Mouse (Mus musculus) liver, embryonic 15.5 days (tissue): ENCODE data around the gene Shisa2. TPM values are rescaled to one million over a fixed set of nuclear protein-coding genes. Genes with fewer than 3 reads are reported as not detected.

Experiments used
- ATAC-seq: fragments of 200-750 bp; cut with Nextera tagmentation; 2 replicates; pipeline ENCODE4 v1.8.0; 2017; ENCODE audit warnings: moderate number of reproducible peaks, mild to moderate bottlenecking, moderate library complexity; ENCODE audit not compliant: insufficient read depth
- H3K27ac ChIP-seq: fragments of 300-500 bp; sonication (generic); replicated peaks from 2 replicates; pipeline ENCODE4 v1.5.1; 2015; ENCODE audit warnings: mild to moderate bottlenecking, inconsistent platforms
- H3K27me3 ChIP-seq: fragments of 300-500 bp; sonication (generic); 2 replicates; pipeline ENCODE4 v1.6.1; 2015; ENCODE audit warnings: mild to moderate bottlenecking, inconsistent platforms
- H3K36me3 ChIP-seq: fragments of 300-500 bp; sonication (generic); replicated peaks from 2 replicates; pipeline ENCODE4 v1.6.1; 2015; ENCODE audit warnings: moderate library complexity, mild to moderate bottlenecking, inconsistent platforms
- H3K4me1 ChIP-seq: fragments of 300-500 bp; sonication (generic); replicated peaks from 2 replicates; pipeline ENCODE4 v1.6.1; 2015; ENCODE audit warnings: inconsistent platforms
- H3K4me2 ChIP-seq: fragments of 300-500 bp; sonication (generic); 2 replicates; pipeline ENCODE4 v1.6.1; 2015; ENCODE audit warnings: moderate library complexity, mild to moderate bottlenecking, inconsistent platforms
- H3K4me3 ChIP-seq: fragments of 300-500 bp; sonication (generic); replicated peaks from 2 replicates; pipeline ENCODE4 v1.5.1; 2015; ENCODE audit warnings: mild to moderate bottlenecking, inconsistent platforms
- H3K9ac ChIP-seq: fragments of 300-500 bp; sonication (generic); 2 replicates; pipeline ENCODE4 v1.6.1; 2015; ENCODE audit warnings: moderate library complexity, mild to moderate bottlenecking, inconsistent platforms
- H3K9me3 ChIP-seq: fragments of 300-500 bp; sonication (generic); replicated peaks from 2 replicates; pipeline ENCODE4 v1.6.1; 2016; ENCODE audit warnings: inconsistent platforms
- WGBS: fragments of 180-500 bp; shearing (Covaris S2); methylation state at CpG from one replicate; pipeline ENCODE4 v1.1.7; 2015; ENCODE audit warnings: mixed read lengths; ENCODE audit not compliant: insufficient replicate concordance; 5-methylcytosine and 5-hydroxymethylcytosine counted together
- polyA plus RNA-seq: library from polyadenylated mRNA; unstranded; fragments of >200 nt; fragmentation: Nextera tagmentation; extraction: Ambion mirVana; gene quantifications from 2 replicates; pipeline ENCODE4 v1.2.1, GENCODE M21; 2015

Gene Shisa2
- polyA plus RNA-seq, 1 experiment from 2014 or later = 0.59 TPM

- no peaks in the 10 kb centered on the region for H3K9me3 ChIP-seq
- H3K4me2 ChIP-seq = no peak overlapping the region
- no peaks in the 10 kb centered on the region for H3K36me3 ChIP-seq
- peaks cover 11% of the 10 kb centered on the region; the same call in 1 of the 2 replicates for H3K27me3 ChIP-seq
- no peak overlapping the region for H3K9ac ChIP-seq
- no peak overlapping the region for H3K27ac ChIP-seq
- no peaks in the 10 kb centered on the region for H3K4me1 ChIP-seq
- ATAC-seq = no peak
- 60% methylated on average over 6 of the region's 6 CpGs for WGBS
- no peak overlapping the region for H3K4me3 ChIP-seq
Observed at GRCm38 (mm10) chr14:59632067-59632466, 7.0 kb downstream of the Shisa2 start.

DNA sequence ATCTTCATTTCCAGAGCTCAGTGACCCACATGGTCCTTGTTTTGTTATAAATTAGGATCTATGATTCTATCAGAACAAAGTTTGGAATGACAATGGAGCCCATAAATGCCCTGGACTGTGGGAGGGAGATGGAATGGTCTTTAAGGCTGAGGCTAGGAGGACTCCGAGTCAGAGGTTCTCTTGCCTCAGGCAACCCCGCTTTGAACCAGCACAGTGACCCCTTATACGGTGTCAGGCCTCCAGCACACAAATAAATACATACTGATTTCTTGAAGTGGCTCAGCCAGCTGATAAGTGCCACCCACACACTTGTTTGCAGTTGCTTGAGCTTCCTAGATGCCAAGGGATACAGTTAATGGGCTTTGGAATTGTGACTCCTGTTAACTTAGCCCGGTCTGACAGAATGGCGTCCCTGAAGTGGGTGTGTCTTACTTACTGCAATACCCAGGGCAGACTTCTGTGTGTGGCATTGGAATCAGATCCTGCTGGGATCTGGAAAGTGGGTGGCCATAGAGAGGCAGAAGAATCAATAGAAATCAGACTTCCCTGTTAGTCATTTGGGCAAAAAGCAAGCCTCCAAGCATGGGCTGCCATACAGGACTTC, 8.3 kb downstream of the Shisa2 start:
- Histone ChIP-seq H3K36me3 (no peaks in the 10 kb centered on the region), H3K27ac (no peak overlapping the region), H3K27me3 (no peaks in the 10 kb centered on the region)

GRCm38 (mm10) chr14:59633988-59634387, 8.9 kb downstream of the Shisa2 start:
- Histone ChIP-seq H3K36me3 (no peaks in the 10 kb centered on the region), H3K4me2 (no peak overlapping the region), H3K4me3 (no peak overlapping the region), H3K4me1 (no peaks in the 10 kb centered on the region), H3K9ac (no peak overlapping the region), H3K9me3 (no peaks in the 10 kb centered on the region), H3K27ac (no peak overlapping the region), H3K27me3 (no peaks in the 10 kb centered on the region)
- ATAC-seq = no peak
- WGBS = 67% methylated on average over 9 of the region's 9 CpGs

More for the DNA sequence above, 8.3 kb downstream of the Shisa2 start:
- Histone ChIP-seq H3K4me1 (no peaks in the 10 kb centered on the region), H3K9me3 (no peaks in the 10 kb centered on the region), H3K4me2 (no peak overlapping the region), H3K9ac (no peak overlapping the region), H3K4me3 (no peak overlapping the region)
- ATAC-seq = no peak
- 79% methylated on average over 5 of the region's 5 CpGs for WGBS

DNA sequence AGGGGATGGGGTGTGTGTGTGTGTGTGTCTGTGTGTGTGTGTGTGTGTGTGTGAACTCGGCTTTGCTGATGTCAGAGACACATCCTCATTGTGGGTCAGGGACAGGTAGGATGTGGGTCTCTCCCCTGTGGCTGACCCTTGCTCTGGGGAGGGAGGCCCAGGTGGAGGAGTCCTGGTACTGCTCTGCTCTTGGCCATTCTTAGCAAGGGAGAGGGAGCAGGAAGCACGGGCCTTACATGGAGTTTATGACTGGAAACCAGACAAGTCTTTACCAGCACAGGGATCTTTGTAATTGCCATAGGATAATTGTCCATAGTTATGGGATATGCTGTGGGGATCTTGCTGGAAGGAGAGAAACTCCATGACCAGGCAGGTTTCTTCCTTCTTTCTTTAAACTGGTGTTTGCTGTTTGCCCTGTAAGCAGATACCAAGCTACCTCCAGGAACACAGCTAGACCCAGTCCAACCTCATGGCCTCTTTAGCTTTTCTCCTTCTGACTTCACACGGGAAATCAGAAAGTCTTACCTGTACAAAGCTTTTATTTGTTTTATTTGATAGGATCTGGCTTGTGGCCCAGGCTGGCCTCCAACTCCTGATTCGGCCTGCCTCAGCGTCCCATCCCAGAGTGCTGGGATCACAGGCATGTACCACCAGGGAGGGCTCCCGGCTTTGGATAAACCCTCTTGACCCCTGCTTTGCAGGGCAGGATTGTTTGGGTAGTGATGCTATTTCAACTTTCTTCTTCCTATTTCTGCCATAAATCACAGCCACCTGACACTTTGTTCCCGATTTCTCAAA, 14.0 kb downstream of the Shisa2 start:
- WGBS = 52% methylated on average over 7 of the region's 7 CpGs
- Histone ChIP-seq H3K27me3 (no peaks in the 10 kb centered on the region), H3K9ac (no peak overlapping the region), H3K36me3 (no peaks in the 10 kb centered on the region), H3K27ac (no peak overlapping the region), H3K4me2 (no peak overlapping the region), H3K4me1 (no peaks in the 10 kb centered on the region), H3K4me3 (no peak overlapping the region), H3K9me3 (no peaks in the 10 kb centered on the region)
- no peak for ATAC-seq

GRCm38 (mm10) chr14:59641856-59642255, 16.7 kb downstream of the Shisa2 start:
- Histone ChIP-seq H3K27me3 (no peaks in the 10 kb centered on the region), H3K4me1 (0 out of 2 replicates have a peak, but pooled peaks cover 3% of the 10 kb centered on the region), H3K27ac (no peak overlapping the region), H3K9ac (no peak overlapping the region), H3K4me3 (no peak overlapping the region), H3K4me2 (no peak overlapping the region), H3K9me3 (no peaks in the 10 kb centered on the region), H3K36me3 (no peaks in the 10 kb centered on the region)
- no peak for ATAC-seq
- WGBS = 74% methylated on average over 5 of the region's 5 CpGs

- no peak overlapping the region for H3K4me2 ChIP-seq
- H3K4me3 ChIP-seq = no peak overlapping the region
- H3K36me3 ChIP-seq = no peaks in the 10 kb centered on the region
- no peaks in the 10 kb centered on the region for H3K27me3 ChIP-seq
- no peak overlapping the region for H3K9ac ChIP-seq
- H3K27ac ChIP-seq = no peak overlapping the region
- no peaks in the 10 kb centered on the region for H3K9me3 ChIP-seq
- H3K4me1 ChIP-seq = 0 out of 2 replicates have a peak, but pooled peaks cover 3% of the 10 kb centered on the region
- WGBS = 13% methylated on average over 12 of the region's 12 CpGs
- no peak for ATAC-seq
Observed at GRCm38 (mm10) chr14:59643582-59643981, 18.5 kb downstream of the Shisa2 start.

DNA sequence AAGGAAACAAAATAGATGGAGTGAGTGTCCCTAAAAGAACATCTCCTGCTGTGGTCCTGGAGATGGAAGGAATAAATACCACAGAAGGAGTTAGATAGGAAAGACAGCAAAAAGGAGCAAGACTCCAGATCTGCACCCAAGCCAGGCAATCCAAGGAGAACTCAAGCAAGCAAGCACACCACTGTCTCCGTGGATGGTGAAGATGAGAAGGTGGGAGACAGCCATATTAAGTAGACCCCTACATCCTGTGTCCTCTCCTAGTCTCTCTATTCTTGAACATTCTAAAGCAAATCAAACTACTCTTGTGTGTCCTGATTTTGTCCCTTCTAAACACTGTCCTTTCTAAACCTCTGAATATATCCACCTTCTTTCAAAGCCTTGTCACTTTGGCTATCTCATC, 19.1 kb downstream of the Shisa2 start:
- Histone ChIP-seq H3K27ac (no peak overlapping the region), H3K4me1 (0 out of 2 replicates have a peak, but pooled peaks cover 3% of the 10 kb centered on the region), H3K4me2 (no peak overlapping the region), H3K27me3 (no peaks in the 10 kb centered on the region), H3K9ac (no peak overlapping the region), H3K9me3 (no peaks in the 10 kb centered on the region), H3K4me3 (no peak overlapping the region), H3K36me3 (no peaks in the 10 kb centered on the region)
- ATAC-seq = no peak
- WGBS = 36% methylated on average over 1 of the region's 1 CpGs

GRCm38 (mm10) chr14:59644896-59645295, 19.8 kb downstream of the Shisa2 start:
- Histone ChIP-seq H3K9me3 (no peaks in the 10 kb centered on the region), H3K36me3 (no peaks in the 10 kb centered on the region), H3K9ac (no peak overlapping the region), H3K27ac (no peak overlapping the region), H3K27me3 (no peaks in the 10 kb centered on the region), H3K4me3 (no peak overlapping the region), H3K4me2 (no peak overlapping the region), H3K4me1 (0 out of 2 replicates have a peak, but pooled peaks cover 3% of the 10 kb centered on the region)
- WGBS = 22% methylated on average over 3 of the region's 3 CpGs
- ATAC-seq = no peak

GRCm38 (mm10) chr14:59646826-59647697, 22.0 kb downstream of the Shisa2 start:
- Histone ChIP-seq H3K9ac (no peak overlapping the region), H3K4me1 (0 out of 2 replicates have a peak, but pooled peaks cover 3% of the 10 kb centered on the region), H3K9me3 (no peaks in the 10 kb centered on the region), H3K4me2 (no peak overlapping the region), H3K4me3 (no peak overlapping the region), H3K27ac (no peak overlapping the region), H3K27me3 (no peaks in the 10 kb centered on the region), H3K36me3 (no peaks in the 10 kb centered on the region)
- WGBS = 49% methylated on average over 16 of the region's 16 CpGs
- no peak for ATAC-seq

DNA sequence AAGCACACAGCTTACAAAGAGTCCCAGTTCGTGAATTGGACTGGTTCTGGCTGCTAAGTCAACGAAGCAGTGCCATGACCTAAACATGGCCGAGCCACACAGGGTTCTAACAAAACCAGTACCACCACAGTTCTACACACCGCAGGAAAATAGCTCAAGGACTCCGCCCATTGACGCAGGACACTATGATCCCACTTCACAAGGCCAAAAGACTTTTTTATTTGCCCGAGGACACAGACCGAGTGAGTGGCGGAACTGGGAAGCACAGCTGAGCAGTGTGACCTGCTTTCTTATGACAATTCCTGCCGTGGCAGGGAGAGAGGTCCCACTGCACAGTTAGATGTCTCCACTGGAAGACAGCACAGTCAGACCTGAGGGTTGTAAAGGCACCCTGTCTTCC, 23.5 kb downstream of the Shisa2 start:
- Histone ChIP-seq H3K27me3 (no peaks in the 10 kb centered on the region), H3K4me3 (no peak overlapping the region)
- 66% methylated on average over 10 of the region's 10 CpGs for WGBS

DNA sequence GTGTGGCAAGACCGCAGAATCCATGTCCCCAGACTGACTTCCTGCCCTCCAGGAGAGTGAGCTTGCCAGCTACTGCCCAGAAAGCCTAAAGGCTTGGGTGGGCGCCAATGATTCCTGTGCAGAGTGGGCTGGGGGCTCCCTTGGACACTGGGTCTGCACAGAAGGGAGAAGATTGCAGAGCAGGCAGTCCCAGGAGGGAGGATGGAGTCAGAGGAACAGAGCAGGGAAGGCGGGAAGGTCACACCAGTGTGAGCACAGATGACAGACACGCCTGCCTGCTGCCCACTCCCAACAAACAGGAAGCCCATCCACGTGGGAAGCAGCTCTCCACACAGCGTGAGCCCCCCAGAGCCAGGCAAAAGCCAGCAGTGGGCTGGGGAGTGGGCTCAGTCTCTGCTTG, 24.2 kb downstream of the Shisa2 start:
- H3K36me3 ChIP-seq = no peaks in the 10 kb centered on the region
- no peak for ATAC-seq
- no peaks in the 10 kb centered on the region for H3K27me3 ChIP-seq
- no peak overlapping the region for H3K4me3 ChIP-seq
- no peak overlapping the region for H3K4me2 ChIP-seq
- H3K9me3 ChIP-seq = no peaks in the 10 kb centered on the region
- H3K27ac ChIP-seq = no peak overlapping the region
- WGBS = 45% methylated on average over 6 of the region's 6 CpGs
- no peak overlapping the region for H3K9ac ChIP-seq
- 0 out of 2 replicates have a peak, but pooled peaks cover 3% of the 10 kb centered on the region for H3K4me1 ChIP-seq

More for the DNA sequence above, 23.5 kb downstream of the Shisa2 start:
- no peaks in the 10 kb centered on the region for H3K9me3 ChIP-seq
- H3K36me3 ChIP-seq = no peaks in the 10 kb centered on the region
- H3K4me1 ChIP-seq = 0 out of 2 replicates have a peak, but pooled peaks cover 3% of the 10 kb centered on the region
- no peak overlapping the region for H3K27ac ChIP-seq
- H3K9ac ChIP-seq = no peak overlapping the region
- H3K4me2 ChIP-seq = no peak overlapping the region
- no peak for ATAC-seq
